Mouse (Mus musculus) cerebellum, adult 2 months (tissue): ENCODE measurements around the gene Sec22a.

Experiments
- CTCF ChIP-seq: fragments of 200-500 bp; IDR thresholded peaks from 2 replicates; pipeline ENCODE4 v1.5.1; 2011; ENCODE audit warnings: low read depth, mild to moderate bottlenecking, control low read depth, low read length, moderate library complexity, borderline replicate concordance; ENCODE audit not compliant: insufficient read depth
- POLR2A ChIP-seq: fragments of 200-500 bp; IDR thresholded peaks from 2 replicates; pipeline ENCODE4 v1.6.1; 2011; ENCODE audit warnings: low read length, control low read depth, borderline replicate concordance; ENCODE audit not compliant: insufficient read depth

DNA sequence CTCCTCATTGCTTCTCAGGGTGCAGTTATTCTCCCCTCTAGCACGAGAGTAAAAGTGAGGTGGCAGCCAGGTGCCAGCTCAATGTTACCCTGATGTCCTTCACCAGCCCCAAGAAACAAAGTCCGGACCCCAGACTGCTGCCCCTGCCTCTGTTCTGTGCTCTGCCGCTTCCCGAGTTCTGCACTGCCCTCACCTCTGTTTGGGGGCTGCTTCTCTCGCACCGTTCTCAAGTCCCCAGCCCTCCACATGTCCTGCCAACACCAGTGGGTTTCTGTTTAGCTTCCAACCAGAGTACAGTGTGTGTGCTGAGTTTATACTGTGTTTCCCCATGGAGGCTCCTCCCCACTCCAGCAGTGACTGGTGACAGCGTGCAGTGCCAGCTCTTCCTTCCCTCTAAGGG, 58.5 kb downstream of the Sec22a start:
- TF ChIP-seq CTCF (no peak), POLR2A (no peak)
